Comparison of ENCODE assay signal across 13 mouse cellular contexts in the genomic region with DNA sequence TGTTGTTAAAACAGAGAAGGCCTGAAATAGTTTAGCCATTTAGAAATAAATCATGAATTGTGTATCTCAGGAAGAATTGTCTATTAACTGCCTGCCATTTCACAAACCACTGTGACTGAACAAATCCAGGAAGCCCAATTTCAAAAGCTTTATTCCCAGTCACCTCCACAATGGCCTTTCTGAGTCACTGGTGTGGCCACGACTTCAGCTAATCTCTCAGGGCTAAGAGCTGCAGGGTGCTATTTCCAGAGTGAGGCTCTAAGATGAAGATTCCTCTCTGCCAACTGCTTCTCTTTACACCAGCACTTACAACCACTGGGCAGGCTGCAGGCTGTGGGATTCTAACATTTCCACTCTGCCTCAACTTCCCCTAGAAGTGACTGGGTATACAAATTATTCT.
"Had no signal": no experiment of that assay in that cellular context is flagged by ENCODE, and none has a peak within 500 bp of the region (broad histone marks: within the 10 kb centered on the region; RNA-seq: fewer than 3 reads in every experiment).

No protein-coding gene starts in this region.

- H3K9me3 ChIP-seq: limb, embryonic 12.5 days; lung, embryonic 15.5 days; megakaryocyte, embryonic 14.5 days had no signal

- H3K4me1 ChIP-seq: limb, embryonic 12.5 days; lung, embryonic 15.5 days had no signal

- H3K36me3 ChIP-seq: limb, embryonic 12.5 days; lung, embryonic 15.5 days had no signal

- H3K27me3 ChIP-seq: limb, embryonic 12.5 days; lung, embryonic 15.5 days; megakaryocyte, embryonic 14.5 days had no signal

- H3K4me2 ChIP-seq: limb, embryonic 12.5 days; lung, embryonic 15.5 days; midbrain, embryonic 11.5 days had no signal

- ATAC-seq: midbrain, embryonic 16.5 days had no signal

- H3K27ac ChIP-seq: kidney, postnatal 0 days; layer of hippocampus, adult 2 months; limb, embryonic 12.5 days; lung, embryonic 15.5 days; macrophage had no signal

- H3K4me3 ChIP-seq: layer of hippocampus, adult 2 months; limb, embryonic 12.5 days; lung, embryonic 15.5 days; megakaryocyte, embryonic 14.5 days had no signal

- H3K9ac ChIP-seq: limb, embryonic 12.5 days; lung, embryonic 15.5 days had no signal

- DNase-seq: kidney, adult 9 months; kidney, postnatal 4 days; lung, postnatal 14 days; right cerebral cortex, adult 18-20 months; right cerebral cortex, postnatal 25 days had no signal
